Mouse (Mus musculus): ENCODE measurements around the gene Rimbp3. TPM values are rescaled to one million over a fixed set of nuclear protein-coding genes. Genes with fewer than 3 reads are reported as not detected.

The Rimbp3 gene
- polyA plus RNA-seq, 1 experiment from 2014 or later: 0.09 TPM

- Histone ChIP-seq H3K4me2 (no peak overlapping the region), H3K27ac (replicated peaks) (no peak overlapping the region), H3K9ac (no peak overlapping the region), H3K9me3 (replicated peaks) (no peaks in the 10 kb centered on the region), H3K36me3 (replicated peaks) (peaks cover 28% of the 10 kb centered on the region), H3K4me1 (replicated peaks) (peaks cover 28% of the 10 kb centered on the region), H3K4me3 (replicated peaks) (no peak overlapping the region), H3K27me3 (no peaks in the 10 kb centered on the region)
- 83% methylated on average over 12 of the region's 12 CpGs for WGBS (ENCODE audit: insufficient replicate concordance)
- no peak for ATAC-seq (ENCODE audit: insufficient read depth)
Observed at GRCm38 (mm10) chr16:17258917-17259316, 50.5 kb downstream of the Rimbp3 start.

GRCm38 (mm10) chr16:17261341-17261740, 52.9 kb downstream of the Rimbp3 start:
- 71% methylated on average over 1 of the region's 1 CpGs for WGBS (ENCODE audit: insufficient replicate concordance)

More at GRCm38 (mm10) chr16:17261341-17261740, 52.9 kb downstream of the Rimbp3 start:
- H3K9me3 ChIP-seq (replicated peaks): no peaks in the 10 kb centered on the region
- no peak for ATAC-seq (ENCODE audit: insufficient read depth)
- no peak overlapping the region for H3K4me3 ChIP-seq (replicated peaks)
- peaks cover 28% of the 10 kb centered on the region for H3K36me3 ChIP-seq (replicated peaks)
- H3K27ac ChIP-seq (replicated peaks): no peak overlapping the region
- H3K4me2 ChIP-seq: no peak overlapping the region
- peaks cover 8% of the 10 kb centered on the region for H3K4me1 ChIP-seq (replicated peaks)
- no peaks in the 10 kb centered on the region for H3K27me3 ChIP-seq
- no peak overlapping the region for H3K9ac ChIP-seq

Other genes starting within 250 kb of the Rimbp3 start
- gene Mapk1, start 225.2 kb upstream of the Rimbp3 start, polyA plus RNA-seq (2015; fragmentation: Nextera tagmentation; extraction: Ambion mirVana): 80.3 and 82.0 TPM in 2 replicates
- gene Ypel1, start 138.9 kb upstream of the Rimbp3 start, polyA plus RNA-seq (2015; fragmentation: Nextera tagmentation; extraction: Ambion mirVana): 1.0 and 1.2 TPM in 2 replicates
- gene Ppil2, start 97.3 kb upstream of the Rimbp3 start, polyA plus RNA-seq (2015; fragmentation: Nextera tagmentation; extraction: Ambion mirVana): 57.2 and 57.7 TPM in 2 replicates
- gene 2610318N02Rik, start 83.4 kb upstream of the Rimbp3 start, polyA plus RNA-seq (2015; fragmentation: Nextera tagmentation; extraction: Ambion mirVana): 16.2 and 17.5 TPM in 2 replicates
- 54.4 TPM in 2 replicates for gene Sdf2l1, start 76.2 kb upstream of the Rimbp3 start, polyA plus RNA-seq (2015; fragmentation: Nextera tagmentation; extraction: Ambion mirVana)
- gene Ydjc, start 64.0 kb upstream of the Rimbp3 start, polyA plus RNA-seq (2015; fragmentation: Nextera tagmentation; extraction: Ambion mirVana): 6.9 TPM in 2 replicates
- gene Ccdc116, start 61.4 kb upstream of the Rimbp3 start, polyA plus RNA-seq (2015; fragmentation: Nextera tagmentation; extraction: Ambion mirVana): 0.26 and 0.47 TPM in 2 replicates
- gene Ube2l3, start 6.0 kb upstream of the Rimbp3 start, polyA plus RNA-seq (2015; fragmentation: Nextera tagmentation; extraction: Ambion mirVana): 169 and 186 TPM in 2 replicates
- gene Hic2, start 25.0 kb downstream of the Rimbp3 start, polyA plus RNA-seq (2015; fragmentation: Nextera tagmentation; extraction: Ambion mirVana): 2.6 and 3.6 TPM in 2 replicates
- gene Tmem191c, start 67.5 kb downstream of the Rimbp3 start, polyA plus RNA-seq (2015; fragmentation: Nextera tagmentation; extraction: Ambion mirVana): 3.9 and 4.4 TPM in 2 replicates
- 194 and 213 TPM in 2 replicates for gene Serpind1, start 122.8 kb downstream of the Rimbp3 start, polyA plus RNA-seq (2015; fragmentation: Nextera tagmentation; extraction: Ambion mirVana)
- 8.8 and 9.2 TPM in 2 replicates for gene Snap29, start 197.4 kb downstream of the Rimbp3 start, polyA plus RNA-seq (2015; fragmentation: Nextera tagmentation; extraction: Ambion mirVana)
- 12.0 and 13.4 TPM in 2 replicates for gene Pi4ka, start 197.7 kb downstream of the Rimbp3 start, polyA plus RNA-seq (2015; fragmentation: Nextera tagmentation; extraction: Ambion mirVana)
- gene Crkl, start 243.4 kb downstream of the Rimbp3 start, polyA plus RNA-seq (2015; fragmentation: Nextera tagmentation; extraction: Ambion mirVana): 28.2 and 29.3 TPM in 2 replicates

Data from liver, embryonic 15.5 days (tissue).